Mouse (Mus musculus) spleen, postnatal 14 days (tissue): Measurements from ENCODE around the gene Mab21l3.

Experiments used
- DNase-seq, 2 experiments: peaks; one replicate each; pipeline ENCODE4 v3.0.0; 2021 to 2022; ENCODE audit warnings: low spot score in 2 of 2

The Mab21l3 gene

GRCm38 (mm10) chr3:101804331-101804730 is 44.4 kb downstream of the Mab21l3 start:
- no peak for DNase-seq

- DNase-seq = no peak
Observed at GRCm38 (mm10) chr3:101803764-101804163, 45.0 kb downstream of the Mab21l3 start.

GRCm38 (mm10) chr3:101802746-101803145 is 46.0 kb downstream of the Mab21l3 start:
- DNase-seq = no peak

- no peak for DNase-seq
Observed at GRCm38 (mm10) chr3:101800596-101801018, 48.2 kb downstream of the Mab21l3 start.

GRCm38 (mm10) chr3:101799852-101800595 is 48.7 kb downstream of the Mab21l3 start:
- no peak for DNase-seq

GRCm38 (mm10) chr3:101797830-101798709 is 50.7 kb downstream of the Mab21l3 start:
- DNase-seq = no peak

- no peak for DNase-seq
Observed at GRCm38 (mm10) chr3:101796212-101796611, 52.5 kb downstream of the Mab21l3 start.

- no peak for DNase-seq
Observed at GRCm38 (mm10) chr3:101795387-101796039, 53.2 kb downstream of the Mab21l3 start.

GRCm38 (mm10) chr3:101794666-101795065 is 54.1 kb downstream of the Mab21l3 start:
- no peak for DNase-seq

GRCm38 (mm10) chr3:101794026-101794425 is 54.7 kb downstream of the Mab21l3 start:
- DNase-seq = no peak

- DNase-seq = no peak
Observed at GRCm38 (mm10) chr3:101792191-101792590, 56.6 kb downstream of the Mab21l3 start.

GRCm38 (mm10) chr3:101784768-101785424 is 63.9 kb downstream of the Mab21l3 start:
- no peak for DNase-seq

GRCm38 (mm10) chr3:101783793-101784192 is 65.0 kb downstream of the Mab21l3 start:
- no peak for DNase-seq

- DNase-seq = no peak
Observed at GRCm38 (mm10) chr3:101780874-101781483, 67.8 kb downstream of the Mab21l3 start.

GRCm38 (mm10) chr3:101778896-101779665 is 69.7 kb downstream of the Mab21l3 start:
- no peak for DNase-seq

GRCm38 (mm10) chr3:101775732-101776131 is 73.0 kb downstream of the Mab21l3 start:
- DNase-seq = no peak

- no peak for DNase-seq
Observed at GRCm38 (mm10) chr3:101770540-101770939, 78.2 kb downstream of the Mab21l3 start.

- no peak for DNase-seq
Observed at GRCm38 (mm10) chr3:101763566-101763965, 85.2 kb downstream of the Mab21l3 start.
